Mouse (Mus musculus) right cerebral cortex, postnatal 36 days (tissue): ENCODE data around the gene Gpatch2.

ENCODE experiments used
- DNase-seq, 2 experiments: peaks; one replicate each; pipeline ENCODE4 v3.0.0; 2022; ENCODE audit warnings: low spot score in 2 of 2, mixed read lengths in 1 of 2

Gene Gpatch2

DNA sequence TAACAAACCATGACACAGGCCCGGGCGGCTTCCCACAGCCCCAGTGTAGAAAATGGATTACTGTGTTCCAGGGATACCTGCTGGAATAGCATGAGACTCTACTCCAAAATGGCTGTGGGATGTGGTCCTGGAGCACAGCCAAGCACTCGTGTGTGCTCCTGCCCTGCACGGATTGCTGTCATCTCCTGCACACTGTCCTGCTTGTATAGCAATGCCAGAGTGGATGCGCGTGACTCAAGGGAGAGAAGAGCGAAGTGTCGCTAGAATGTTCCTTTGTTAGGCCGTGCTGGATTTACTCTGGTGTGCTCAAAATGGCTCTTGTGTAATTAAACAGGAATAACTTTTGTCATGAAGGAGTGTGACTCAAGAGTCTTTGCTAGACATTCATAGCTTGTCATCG is 87.9 kb downstream of the Gpatch2 start:
- no peak for DNase-seq

DNA sequence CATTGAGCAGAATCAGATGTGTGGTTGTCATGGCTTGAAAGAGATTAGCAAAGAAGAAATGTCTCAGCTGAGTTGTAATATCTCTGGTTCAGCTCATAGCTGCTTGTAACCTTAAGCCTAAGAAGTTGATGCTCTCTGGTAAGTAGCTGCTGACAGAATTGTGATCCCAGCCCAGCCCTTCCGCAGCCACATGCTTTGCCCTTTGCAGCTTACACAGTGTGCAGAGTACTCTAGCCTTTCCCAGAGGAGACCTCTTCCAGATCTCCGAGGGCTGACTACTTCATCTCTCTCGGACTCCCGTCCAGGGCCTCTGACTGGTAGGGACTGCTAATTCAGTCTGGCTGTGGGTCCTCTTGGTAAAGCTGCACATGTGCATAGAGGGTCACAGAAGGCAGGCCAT is 92.0 kb downstream of the Gpatch2 start:
- no peak for DNase-seq

DNA sequence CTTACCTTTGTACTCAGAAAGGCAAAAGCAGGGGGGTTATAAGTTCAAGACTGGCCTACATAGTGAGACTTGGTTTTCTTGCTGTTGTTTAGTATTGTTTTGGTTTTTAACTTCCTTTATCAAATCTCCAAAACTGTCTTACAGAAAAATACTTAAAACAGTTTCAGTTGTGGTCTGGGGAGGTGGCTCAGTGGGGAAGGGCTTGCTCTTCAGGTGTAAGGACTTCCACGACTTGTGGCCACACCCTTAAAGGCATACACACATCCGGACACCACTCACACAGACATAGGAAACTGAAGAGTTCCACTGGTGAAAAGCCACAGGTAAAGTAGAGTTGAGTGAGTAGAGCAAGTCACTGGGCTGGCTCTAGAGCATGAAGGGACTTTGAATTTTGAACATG is 93.2 kb downstream of the Gpatch2 start:
- DNase-seq, result no peak

DNA sequence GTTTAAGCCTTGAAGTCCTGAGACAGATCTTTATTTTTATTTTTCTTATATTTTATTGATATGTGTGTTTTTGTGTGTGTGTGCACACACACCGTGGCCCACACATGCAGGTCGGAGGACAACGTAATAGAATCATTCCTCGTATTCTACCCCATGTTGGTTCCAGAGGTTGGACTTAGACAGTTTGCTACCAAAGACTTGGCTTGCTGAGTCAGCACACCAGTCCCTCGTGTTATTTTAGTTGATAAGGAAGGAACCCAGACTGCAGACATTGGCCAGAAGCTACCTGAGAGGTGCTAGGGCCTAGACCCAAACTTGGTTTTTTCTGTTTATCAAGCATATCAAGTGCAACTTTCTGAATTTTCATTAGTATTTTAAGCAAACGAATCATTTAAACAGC is 95.8 kb downstream of the Gpatch2 start:
- no peak for DNase-seq

DNA sequence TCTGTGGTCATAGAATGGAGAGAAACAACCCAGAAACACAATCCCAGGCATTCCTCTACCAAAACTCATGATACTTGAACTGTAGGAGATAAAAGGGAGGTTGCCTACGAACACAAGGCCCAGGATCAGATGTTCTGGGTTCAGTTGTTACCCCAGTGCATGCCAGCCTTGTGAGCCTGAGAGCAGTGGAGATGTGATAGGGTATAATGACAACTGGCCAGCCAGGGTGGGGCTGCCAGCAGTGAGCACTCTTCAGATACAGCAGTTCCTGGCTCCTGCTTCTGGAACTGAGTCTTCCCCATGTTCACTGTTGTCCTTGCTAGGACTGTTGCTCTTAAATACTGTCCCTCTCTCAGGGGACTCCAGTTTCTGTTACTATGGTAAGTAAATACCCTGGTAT is 98.0 kb downstream of the Gpatch2 start:
- DNase-seq, result no peak

DNA sequence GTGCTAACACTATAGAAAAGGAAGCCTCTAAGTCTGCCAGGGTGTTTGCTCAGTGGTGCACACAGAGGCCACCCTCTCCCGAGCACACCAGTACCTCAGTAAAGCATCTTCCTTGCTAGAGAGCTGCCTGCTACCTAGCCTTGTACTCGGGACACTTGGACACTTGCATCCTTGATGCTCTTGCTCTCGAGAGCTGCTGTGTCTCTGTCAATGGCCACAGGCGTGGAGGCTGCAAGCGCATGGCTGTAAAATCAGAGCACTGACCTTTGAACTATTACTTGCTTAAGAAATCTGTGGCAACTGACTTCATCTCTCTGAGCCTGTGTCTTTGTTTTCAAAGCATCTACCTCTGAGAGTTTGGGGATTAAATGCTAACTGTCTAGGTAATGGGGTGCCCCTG is 98.5 kb downstream of the Gpatch2 start:
- DNase-seq, result no peak

DNA sequence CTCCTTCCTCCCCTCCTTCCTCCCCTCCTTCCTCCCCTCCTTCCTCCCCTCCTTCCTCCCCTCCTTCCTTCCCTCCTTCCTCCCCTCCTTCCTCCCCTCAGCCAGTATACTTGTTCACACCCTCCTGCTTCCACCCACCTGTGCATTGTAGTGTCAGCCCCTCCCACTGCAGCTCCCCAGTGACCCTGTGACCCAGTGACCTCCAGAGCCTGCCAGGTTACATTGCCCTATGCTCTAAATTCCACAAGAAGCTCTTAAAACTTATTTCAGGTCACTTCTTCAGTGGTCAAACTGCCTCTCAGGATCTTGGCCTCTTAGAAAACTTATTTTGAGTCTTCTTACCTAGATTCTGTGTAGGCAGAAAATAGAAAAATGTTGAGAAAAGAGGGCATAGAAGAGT is 99.2 kb downstream of the Gpatch2 start:
- no peak for DNase-seq

DNA sequence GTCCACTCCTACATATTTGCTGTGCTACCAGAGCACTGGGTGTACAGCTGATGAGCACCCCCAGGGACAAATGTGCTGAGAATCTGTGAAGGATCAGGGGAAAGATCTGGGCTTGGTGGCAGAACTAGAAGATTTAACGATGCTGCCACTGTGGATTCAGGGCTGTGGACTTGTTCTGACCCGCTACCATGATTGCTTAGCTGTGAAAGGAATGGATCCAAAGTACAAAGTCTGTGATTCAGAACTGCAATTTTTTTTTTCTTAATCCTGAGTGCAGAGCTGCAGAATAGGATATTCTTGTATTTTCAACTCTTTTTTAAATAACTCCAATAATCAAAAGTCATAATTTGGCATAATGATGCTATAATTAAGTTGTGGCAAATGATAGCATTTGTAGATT is 100.5 kb downstream of the Gpatch2 start:
- DNase-seq, result no peak

DNA sequence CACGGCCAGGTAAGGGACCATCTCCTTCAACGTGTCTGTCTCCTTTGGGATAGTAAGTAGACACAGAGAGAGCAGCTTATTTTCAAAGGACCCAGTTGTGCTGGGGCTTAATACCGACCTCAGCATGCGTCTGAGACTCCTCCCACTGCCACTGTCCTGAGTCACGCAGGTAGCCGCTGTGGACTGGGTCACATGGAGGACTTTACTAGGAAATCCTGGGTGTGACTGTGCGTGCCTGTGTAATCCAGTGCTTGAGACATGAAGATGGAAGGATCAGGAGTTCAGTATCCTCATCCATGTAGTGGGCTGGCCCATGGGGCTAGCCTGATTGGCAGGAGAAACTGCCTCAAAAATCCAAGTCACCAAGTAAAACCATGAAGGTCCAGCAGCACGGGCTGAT is 101.2 kb downstream of the Gpatch2 start:
- DNase-seq, result no peak

DNA sequence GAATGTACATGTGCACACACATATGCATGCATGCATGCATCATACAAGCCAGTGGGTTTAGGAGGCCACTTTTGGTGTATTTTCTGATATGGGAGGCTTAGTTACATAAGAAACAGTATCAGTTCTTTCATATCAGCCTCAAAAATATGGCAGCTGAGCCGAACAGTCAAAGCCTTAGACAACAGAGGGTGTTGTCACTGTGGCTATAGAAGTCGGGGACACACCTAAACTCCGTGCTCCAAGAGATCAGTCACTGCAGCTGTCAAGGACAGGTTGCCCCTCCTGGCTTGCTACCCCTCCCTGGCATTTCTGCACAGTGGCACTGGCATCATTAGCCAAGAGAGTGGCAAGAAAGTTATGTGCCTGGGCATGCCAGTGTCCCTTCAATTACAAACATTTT is 106.5 kb downstream of the Gpatch2 start:
- no peak for DNase-seq

DNA sequence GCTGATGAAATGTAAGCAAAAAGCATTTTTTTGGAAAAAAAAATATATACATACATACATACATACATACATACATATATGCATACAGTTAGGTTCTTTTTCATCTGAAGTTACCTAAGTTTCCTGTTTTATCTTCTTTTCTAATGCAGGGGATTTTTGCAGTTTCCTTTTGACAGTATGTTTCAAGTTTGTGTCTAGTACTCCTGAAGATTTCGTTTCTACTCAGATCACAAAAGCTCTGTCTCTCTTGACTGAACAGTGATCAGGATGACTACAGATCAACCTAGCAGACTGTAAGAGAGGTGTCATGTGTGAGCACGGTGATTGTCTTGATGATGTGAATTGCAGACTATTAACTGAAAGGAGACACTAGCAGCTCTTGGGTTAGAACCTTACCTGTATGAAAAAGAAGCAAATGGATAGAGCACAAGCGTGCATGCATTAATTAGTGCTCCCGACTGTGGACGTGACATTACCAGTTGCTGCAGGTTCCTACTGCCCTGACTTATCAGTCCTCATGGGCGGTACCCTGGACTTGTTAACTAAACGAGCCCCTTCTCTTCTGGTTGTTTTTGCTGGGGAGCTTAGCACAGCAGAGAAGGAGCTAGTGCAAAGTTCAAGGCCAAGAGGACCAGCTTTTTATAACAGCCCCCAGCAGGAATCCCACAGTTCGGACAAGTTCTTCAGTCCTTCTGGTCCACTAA is 107.3 kb downstream of the Gpatch2 start:
- DNase-seq, result no peak

DNA sequence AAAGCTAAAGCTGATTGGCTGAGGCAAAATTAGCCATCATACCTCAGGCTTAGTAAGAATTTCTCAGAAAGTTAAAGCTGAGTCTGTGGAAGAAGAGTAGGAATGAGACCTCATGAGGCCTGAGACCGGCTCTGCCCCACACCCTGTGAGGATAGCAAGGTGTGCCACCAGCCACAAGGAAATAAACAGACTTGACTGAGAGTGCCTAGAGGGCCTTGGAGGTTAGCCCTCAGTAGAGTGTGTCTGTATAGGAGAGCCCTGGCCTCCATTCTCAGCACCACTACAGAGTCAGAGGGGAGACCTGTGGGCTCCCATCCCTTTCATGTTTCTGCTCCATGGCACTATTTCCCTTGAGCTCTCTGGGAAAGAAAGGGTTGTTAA is 107.9 kb downstream of the Gpatch2 start:
- no peak for DNase-seq

DNA sequence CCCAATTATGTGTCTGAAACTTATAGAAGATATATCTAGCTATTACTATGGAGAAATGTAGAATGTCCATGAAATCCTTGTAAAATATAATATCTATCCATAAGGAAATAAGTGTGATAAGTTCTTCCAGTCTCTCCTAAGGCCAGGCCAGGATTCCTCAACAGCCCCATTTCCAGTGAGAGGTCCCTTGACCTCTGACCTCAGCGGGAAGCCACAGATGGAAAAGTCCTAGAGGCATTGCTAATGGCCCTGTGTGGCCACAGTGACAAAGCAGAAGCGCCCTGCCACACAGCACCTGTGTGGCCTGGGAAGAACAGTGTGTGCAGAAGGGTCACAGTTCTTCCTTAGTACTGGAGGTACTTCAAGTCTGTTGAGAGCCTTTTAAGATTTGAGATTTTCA is 127.2 kb downstream of the Gpatch2 start:
- no peak for DNase-seq

DNA sequence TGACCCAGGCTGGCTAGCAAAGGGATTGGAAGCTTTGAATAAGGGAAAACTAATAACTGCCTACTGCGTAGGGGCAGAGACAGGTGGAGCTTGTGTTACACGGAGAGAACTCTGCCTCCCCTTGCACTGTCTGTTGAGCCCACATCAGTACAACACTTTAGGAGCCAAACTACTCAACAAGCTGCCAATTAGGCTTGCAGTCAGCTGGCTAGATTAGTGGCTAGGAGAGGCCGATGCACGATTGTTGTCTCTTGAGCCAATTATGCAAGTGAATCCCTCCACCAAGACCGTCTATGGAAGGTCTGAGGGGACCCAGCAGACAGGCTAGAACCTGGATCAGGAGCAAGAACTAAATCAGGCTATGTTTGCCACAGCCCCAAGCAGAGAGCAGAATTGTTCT is 129.8 kb downstream of the Gpatch2 start:
- DNase-seq, result no peak

DNA sequence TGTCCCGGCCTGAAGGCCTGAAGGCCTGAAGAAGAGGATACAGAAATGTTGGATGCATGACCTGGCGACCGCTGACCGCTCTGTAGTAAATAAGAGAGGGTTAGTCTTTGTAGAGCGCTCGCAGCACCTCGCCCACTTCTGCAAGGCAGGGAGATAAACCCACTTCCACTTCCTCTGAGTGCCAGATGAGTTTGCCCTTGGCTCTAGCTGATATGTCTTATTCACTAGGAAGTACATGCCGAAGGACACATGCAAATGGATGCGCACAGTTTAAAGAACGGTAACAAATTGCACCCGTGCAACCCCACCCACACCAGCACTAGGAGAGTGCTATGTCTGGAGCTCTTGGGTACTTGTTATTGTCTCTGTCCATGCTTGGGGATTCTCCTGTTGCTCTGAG is 131.6 kb downstream of the Gpatch2 start:
- no peak for DNase-seq

DNA sequence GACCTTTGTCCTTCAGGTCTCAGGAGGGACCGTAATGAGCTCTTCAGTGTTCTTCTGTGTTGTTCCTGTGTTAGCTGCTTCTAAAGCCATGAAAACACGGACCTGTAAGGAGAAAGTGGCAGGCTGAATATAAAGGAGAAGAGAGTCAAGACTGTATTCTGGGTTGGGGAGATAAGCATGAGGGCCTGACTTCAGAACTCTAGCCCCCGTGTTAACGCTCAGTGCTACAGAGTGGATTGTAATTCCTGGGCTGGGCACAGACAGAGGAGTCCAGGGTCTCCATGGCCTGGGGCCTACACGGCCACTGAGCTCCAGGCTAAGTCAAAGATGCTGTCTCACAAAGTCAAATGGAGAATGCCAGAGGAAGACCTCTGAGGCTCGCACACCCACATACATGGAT is 132.3 kb downstream of the Gpatch2 start:
- no peak for DNase-seq

DNA sequence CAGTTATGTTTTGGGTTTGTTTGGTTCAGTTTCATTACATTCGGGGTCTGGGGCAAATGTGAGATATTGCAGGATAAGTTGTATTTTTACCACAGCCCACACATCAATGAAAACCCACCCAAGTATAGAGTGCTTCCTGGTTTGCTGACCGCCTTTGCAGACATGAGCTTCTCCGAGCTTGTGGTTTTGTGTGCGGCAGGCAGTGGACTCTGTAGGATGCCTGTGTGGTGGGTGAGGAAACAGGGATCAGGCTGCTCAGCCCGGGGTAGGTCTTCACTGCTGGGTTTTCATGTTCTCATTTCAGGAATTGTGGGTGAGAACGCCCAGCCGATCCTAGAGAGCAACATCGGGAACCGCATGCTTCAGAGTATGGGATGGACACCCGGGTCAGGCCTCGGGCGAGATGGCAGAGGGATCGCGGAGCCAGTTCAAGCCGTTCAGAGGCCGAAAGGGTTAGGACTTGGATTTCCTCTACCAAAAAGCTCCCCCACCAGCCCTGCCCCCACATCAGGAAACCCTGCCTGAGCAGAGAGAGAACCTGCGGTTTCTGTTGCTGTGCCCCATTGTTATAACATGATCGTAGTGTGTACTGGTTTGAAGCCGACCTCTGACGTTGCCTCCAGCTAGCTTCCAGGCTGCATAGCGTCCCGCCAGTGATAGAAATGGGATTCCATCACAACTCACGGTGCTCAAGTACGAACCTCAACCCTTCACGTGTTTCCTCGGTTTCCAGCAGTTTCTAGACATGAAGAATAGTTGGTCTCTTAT is 132.9 kb downstream of the Gpatch2 start:
- no peak for DNase-seq

DNA sequence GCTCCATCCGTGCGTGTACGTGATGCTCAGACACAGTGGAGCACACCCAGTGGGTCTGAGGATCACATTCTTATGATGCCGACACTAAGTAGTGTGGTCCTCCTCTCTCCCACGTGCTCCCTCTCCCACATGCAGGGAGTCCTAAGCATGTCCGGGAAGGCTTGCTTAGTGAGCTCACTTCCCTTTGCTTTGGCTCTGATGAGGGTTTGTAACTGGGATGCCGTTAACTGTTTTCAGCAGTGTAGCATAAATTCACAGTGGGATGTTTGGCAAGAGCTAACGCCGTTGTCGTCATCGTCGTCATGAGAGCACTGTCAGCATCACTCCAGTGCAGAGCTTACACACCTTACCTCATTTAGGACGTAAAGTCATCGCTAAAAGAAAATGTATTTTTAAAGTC is 133.6 kb downstream of the Gpatch2 start:
- no peak for DNase-seq

DNA sequence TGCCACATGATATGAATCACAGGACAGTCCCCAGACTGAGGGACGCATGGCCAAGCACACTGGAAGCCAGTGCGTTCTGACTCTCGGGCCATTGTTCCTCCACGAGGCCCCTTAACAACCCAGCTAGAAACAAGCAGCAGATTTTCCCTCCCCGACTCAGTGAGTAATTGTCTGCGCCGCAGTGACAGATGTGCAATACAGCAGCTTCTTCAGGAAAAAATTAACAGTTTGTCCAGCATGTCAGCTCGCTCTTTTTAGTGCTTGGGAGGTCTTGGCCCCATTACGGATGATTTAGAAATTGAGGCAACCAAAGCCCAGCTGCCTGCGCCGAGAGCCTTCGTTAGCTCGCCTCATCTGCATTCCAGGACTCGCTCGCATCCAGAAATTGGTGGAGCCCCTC is 140.9 kb downstream of the Gpatch2 start:
- no peak for DNase-seq

DNA sequence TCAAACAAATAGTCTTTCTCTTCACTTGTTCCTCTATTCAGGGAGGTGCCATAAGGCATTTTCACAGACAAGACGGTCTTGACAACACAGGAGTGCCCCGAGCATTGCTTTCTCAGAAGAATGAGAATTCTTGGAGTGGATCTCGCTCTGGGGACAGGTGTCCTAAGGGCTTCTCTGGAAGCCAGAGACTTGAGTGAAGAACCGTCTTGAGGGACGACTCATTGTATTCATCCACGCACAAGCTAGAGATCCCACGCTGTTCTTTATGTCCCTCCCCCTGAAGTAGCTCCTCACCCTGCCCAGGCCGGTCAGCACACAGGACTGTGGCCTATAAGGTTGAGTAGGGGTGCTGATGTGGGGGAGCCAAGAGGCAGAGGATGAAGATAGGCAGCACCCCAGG is 141.6 kb downstream of the Gpatch2 start:
- no peak for DNase-seq

DNA sequence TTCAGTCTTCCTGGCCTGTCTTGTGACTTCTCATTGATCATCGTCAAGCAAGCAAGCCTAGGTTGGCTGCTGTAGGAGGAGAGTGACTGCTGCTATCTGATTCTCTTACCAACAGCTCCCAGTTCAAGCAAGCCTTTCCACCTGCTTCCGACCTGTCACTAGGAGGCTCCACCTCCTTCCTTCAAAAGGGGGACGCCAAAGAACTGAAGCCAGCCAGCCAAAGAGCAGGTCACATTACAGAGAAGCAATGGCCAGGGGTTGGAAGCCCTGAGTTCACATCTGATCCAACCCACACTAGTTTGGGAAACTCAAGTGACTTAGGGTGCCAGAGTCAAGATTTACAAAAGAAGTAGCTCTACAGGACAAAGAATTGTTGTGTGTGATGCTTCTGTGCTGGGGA is 144.9 kb downstream of the Gpatch2 start:
- no peak for DNase-seq

DNA sequence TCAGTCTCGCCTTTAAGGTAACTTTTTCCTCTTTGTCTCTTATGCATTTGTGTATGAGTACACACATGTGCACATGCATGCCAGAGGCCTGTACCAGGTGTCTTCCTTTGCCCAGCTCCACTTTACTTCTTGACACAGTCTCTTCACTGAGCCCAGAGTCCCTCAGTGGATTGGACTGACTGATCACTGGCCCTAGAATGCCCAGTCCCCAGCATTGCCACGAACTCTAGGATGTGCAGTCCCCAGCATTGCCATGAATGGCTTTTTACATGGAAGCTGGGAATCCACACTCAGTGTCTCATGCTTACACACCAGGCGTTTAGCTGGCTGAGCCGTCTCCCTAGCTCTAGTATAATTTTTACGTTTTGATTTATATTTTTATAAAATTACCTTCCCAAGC is 147.2 kb downstream of the Gpatch2 start:
- DNase-seq, result no peak

DNA sequence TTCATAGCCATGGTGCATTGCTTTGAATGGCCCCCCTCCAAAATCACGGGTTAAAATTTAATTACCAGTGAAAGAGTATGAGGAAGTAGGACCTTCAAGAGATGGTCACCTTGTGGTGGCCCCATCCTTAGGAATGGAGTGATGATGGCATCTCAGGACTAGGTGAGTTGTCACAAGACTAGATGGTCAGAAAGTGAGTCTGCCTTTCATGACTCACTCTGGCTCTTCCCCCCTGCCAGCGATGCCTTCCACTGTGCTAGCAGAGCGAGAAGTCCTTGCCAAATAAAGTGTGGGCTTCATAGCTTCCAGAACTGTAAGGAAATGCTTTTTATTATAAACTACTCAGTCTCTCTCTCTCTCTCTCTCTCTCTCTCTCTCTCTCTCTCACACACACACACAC is 150.1 kb downstream of the Gpatch2 start:
- DNase-seq, result no peak

DNA sequence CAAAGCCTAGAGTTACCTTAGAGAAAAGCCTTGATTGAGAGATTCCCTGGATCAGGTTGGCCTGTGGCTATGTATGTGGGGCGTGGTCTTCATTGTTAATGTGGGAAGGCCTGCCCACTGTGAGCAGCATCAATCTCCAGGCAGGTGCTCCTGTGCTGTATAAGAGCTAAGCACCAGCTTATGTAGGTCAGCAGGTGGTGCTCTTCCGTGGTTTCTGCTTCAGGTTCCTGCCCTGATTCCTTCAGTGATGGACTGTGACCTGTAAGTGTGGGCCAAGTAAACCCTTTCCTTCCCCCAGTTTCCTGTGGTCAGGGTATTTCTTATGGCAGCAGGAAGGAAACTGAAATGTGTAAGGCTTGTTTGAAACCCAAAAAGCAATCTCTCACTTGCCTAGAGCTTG is 151.5 kb downstream of the Gpatch2 start:
- DNase-seq, result no peak
